Mouse (Mus musculus): ENCODE measurements around the gene Intu. TPM values are rescaled to one million over a fixed set of nuclear protein-coding genes. Genes with fewer than 3 reads are reported as not detected.

The Intu gene
- polyA plus RNA-seq (2015; fragmentation: Nextera tagmentation; extraction: Ambion mirVana) = 2.3 TPM in 2 replicates

DNA sequence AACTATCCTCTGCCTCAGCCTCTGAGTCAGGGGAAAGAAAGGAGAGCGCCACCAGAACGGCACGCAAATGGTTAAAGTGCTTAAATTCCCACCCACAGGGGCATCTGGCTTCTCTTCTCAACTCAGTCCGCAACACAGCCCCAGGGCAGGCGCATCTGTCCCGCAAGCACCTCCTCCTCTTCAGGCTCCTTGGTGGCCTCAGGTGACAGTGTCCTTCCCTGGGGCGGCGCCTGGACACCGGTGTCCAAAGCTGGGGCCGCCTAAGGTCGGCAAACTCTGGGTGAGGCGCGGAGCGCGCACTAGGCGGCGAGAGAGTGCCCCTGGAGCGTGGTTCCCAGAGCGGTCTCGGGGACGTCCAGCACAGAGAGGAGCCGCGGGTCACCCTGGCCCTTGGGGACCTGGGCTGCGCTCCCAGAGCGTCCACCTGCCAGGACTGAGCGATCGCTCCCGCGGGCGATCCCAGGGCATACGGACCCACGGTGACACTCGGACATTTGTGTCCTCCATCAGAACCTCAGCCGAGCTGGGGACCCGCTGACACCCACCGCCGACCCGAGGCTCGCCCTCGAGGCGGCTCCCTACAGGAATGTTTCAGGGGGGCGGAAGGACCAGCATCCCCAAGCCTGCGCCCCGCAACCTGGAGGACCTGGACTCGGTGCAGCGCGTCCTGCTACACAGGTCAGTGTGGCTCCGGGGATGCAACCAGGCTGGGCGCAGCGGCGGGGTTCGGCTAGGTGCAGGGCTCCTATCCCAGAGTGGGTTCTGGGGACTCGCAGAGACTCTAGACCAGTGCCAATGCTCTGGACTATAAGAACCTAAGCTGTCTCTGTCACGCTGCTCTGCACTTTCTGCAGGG lies at the start of gene Intu:
Intu (plus strand) TSS at position 1 of the 856 bp plus-strand sequence.
- Histone ChIP-seq H3K9ac (peak within 1 kb of the TSS; percentile 35), H3K36me3 (no peaks in the 10 kb centered on the region), H3K4me2 (peak within 1 kb of the TSS; percentile 92), H3K4me1 (peaks cover 20% of the 10 kb centered on the region), H3K27ac (no peak within 1 kb of the TSS), H3K4me3 (peak within 1 kb of the TSS; percentile 52), H3K27me3 (peaks cover 21% of the 10 kb centered on the region), H3K9me3 (no peaks in the 10 kb centered on the region)
- peak; percentile 70; the same call in 1 of the 2 replicates for ATAC-seq (ENCODE audit: insufficient number of reproducible peaks, low FRiP score, low TSS enrichment, low read depth)
- under 1% methylated on average over 54 of the region's 54 CpGs for WGBS

GRCm38 (mm10) chr3:40483221-40483654 lies 47.8 kb upstream of the Intu start:
- ATAC-seq (ENCODE audit: insufficient number of reproducible peaks, low FRiP score, low TSS enrichment, low read depth) = no peak
- H3K4me1 ChIP-seq = peaks cover 18% of the 10 kb centered on the region
- peak overlapping the region; percentile 29 for H3K4me2 ChIP-seq
- no peaks in the 10 kb centered on the region for H3K9me3 ChIP-seq
- H3K27me3 ChIP-seq = no peaks in the 10 kb centered on the region
- H3K36me3 ChIP-seq = no peaks in the 10 kb centered on the region
- peak overlapping the region; percentile 14; the same call in 1 of the 2 replicates for H3K4me3 ChIP-seq
- WGBS = 9% methylated on average over 10 of the region's 10 CpGs
- no peak overlapping the region for H3K9ac ChIP-seq
- peak overlapping the region; percentile 81 for H3K27ac ChIP-seq

GRCm38 (mm10) chr3:40487381-40487780 lies 43.7 kb upstream of the Intu start:
- ATAC-seq (ENCODE audit: insufficient number of reproducible peaks, low FRiP score, low TSS enrichment, low read depth) = no peak

DNA sequence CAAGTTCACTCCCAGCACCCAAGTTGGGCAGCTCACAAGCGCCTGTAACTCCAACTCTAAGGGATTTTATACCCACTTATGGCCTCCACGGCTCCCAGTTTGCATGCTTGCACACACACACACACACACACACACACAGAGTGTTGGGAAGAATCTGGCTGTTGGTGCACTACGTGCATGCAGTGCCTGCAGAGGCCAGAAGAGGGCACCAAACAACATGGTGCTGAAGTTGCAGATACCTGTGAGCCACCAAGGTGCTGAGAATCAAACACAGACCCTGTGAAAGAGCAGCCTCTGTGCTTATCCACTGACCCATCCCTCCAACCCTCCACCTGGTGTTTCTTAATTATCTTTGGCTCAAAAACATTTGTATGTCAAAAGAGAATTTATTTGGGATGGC lies 39.3 kb upstream of the Intu start:
- ATAC-seq (ENCODE audit: insufficient number of reproducible peaks, low FRiP score, low TSS enrichment, low read depth) = no peak
- Histone ChIP-seq H3K4me3 (no peak overlapping the region), H3K36me3 (no peaks in the 10 kb centered on the region), H3K9me3 (no peaks in the 10 kb centered on the region; the same call in 1 of the 2 replicates), H3K27ac (no peak overlapping the region), H3K27me3 (no peaks in the 10 kb centered on the region), H3K4me1 (no peaks in the 10 kb centered on the region), H3K9ac (no peak overlapping the region), H3K4me2 (no peak overlapping the region)
- WGBS = 90% methylated on average over 3 of the region's 3 CpGs

More at GRCm38 (mm10) chr3:40487381-40487780, 43.7 kb upstream of the Intu start:
- H3K36me3 ChIP-seq = no peaks in the 10 kb centered on the region
- no peak overlapping the region for H3K4me2 ChIP-seq
- WGBS = 82% methylated on average over 4 of the region's 4 CpGs
- no peak overlapping the region for H3K4me3 ChIP-seq
- H3K27ac ChIP-seq = no peak overlapping the region
- peaks cover 7% of the 10 kb centered on the region; the same call in 1 of the 2 replicates for H3K4me1 ChIP-seq
- H3K27me3 ChIP-seq = no peaks in the 10 kb centered on the region
- H3K9me3 ChIP-seq = no peaks in the 10 kb centered on the region
- no peak overlapping the region for H3K9ac ChIP-seq

DNA sequence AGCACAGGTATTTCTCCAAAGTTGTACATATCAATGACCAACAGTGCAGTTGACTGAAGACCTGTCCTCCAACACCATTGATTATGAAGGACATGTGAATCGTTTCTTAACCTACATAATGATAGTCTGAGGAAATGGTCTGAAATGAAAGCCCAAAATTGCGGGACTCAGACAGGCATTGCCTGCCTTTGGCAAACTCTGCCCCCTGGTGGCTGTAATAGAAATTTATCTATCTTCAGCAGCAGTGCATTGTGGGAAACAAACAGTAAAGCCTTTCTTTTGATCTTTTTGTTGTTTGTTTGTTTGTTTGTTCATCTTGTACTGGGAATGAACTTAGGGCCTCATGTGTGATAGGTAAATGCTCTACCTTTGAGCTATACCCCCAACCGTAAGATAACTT lies 32.2 kb upstream of the Intu start:
- Histone ChIP-seq H3K9ac (no peak overlapping the region), H3K4me3 (no peak overlapping the region)
- 83% methylated on average over 3 of the region's 3 CpGs for WGBS

GRCm38 (mm10) chr3:40500157-40500808 lies 30.8 kb upstream of the Intu start:
- Histone ChIP-seq H3K27ac (no peak overlapping the region), H3K27me3 (no peaks in the 10 kb centered on the region), H3K9me3 (no peaks in the 10 kb centered on the region), H3K4me2 (no peak overlapping the region), H3K4me1 (peaks cover 5% of the 10 kb centered on the region), H3K9ac (no peak overlapping the region), H3K4me3 (no peak overlapping the region), H3K36me3 (no peaks in the 10 kb centered on the region)
- WGBS = 91% methylated on average over 8 of the region's 8 CpGs
- ATAC-seq (ENCODE audit: insufficient number of reproducible peaks, low FRiP score, low TSS enrichment, low read depth) = no peak

More for the DNA sequence above, 32.2 kb upstream of the Intu start:
- Histone ChIP-seq H3K27me3 (no peaks in the 10 kb centered on the region), H3K4me2 (no peak overlapping the region), H3K4me1 (no peaks in the 10 kb centered on the region; the same call in 1 of the 2 replicates), H3K9me3 (no peaks in the 10 kb centered on the region; the same call in 1 of the 2 replicates), H3K36me3 (no peaks in the 10 kb centered on the region), H3K27ac (no peak overlapping the region)
- no peak for ATAC-seq (ENCODE audit: insufficient number of reproducible peaks, low FRiP score, low TSS enrichment, low read depth)

DNA sequence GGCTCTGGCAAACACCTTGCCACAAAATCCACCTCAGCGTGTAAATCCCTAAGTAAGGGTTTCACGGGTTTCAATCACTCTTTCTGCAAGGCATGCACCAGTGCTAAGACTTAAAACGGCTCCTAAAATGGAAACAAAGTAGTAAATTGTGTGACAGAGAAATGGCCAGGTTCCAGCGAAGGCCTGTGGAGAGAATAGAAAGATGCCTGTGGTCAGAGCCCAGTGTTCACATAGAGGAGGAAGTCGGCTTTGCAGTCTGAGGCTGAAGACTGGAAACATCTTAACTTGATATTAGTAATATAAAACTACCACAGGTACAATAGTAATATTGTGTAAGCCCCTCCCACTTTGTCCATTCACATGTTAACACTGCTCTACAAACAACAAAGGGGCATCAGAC lies 26.7 kb upstream of the Intu start:
- Histone ChIP-seq H3K4me1 (peaks cover 11% of the 10 kb centered on the region), H3K9ac (no peak overlapping the region), H3K4me3 (no peak overlapping the region), H3K9me3 (no peaks in the 10 kb centered on the region), H3K27ac (no peak overlapping the region; the same call in 1 of the 2 replicates), H3K36me3 (no peaks in the 10 kb centered on the region), H3K27me3 (no peaks in the 10 kb centered on the region), H3K4me2 (no peak overlapping the region)
- 52% methylated on average over 5 of the region's 5 CpGs for WGBS
- ATAC-seq (ENCODE audit: insufficient number of reproducible peaks, low FRiP score, low TSS enrichment, low read depth) = no peak

DNA sequence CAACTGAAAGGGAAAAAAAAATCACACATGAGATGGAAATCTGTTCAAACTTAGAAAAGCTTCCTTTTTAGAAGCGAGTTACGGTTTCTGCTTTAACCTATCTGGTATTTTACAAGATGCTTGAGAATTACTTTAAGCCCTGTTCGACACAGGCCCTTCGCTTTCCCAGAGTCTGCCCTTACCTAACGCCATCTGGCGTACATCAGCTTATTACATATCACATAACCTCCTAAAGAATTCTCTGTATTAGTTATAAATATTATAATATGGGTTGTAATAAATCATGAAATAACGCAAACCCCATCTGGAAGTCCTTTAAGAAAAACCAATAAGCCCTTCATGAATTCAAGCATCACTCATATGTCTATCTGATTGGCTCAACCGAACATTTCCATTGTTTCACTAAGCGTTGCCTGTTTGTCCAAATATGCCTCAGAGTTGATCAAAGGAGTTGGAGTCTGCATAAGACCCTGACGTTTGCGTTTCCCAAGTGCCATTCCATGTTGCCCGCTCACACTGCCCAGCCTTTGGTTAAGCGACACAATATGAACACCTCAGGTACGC lies 25.6 kb upstream of the Intu start:
- H3K9ac ChIP-seq = no peak overlapping the region

GRCm38 (mm10) chr3:40508927-40509576 lies 22.0 kb upstream of the Intu start:
- no peak overlapping the region for H3K9ac ChIP-seq
- no peaks in the 10 kb centered on the region for H3K36me3 ChIP-seq
- no peaks in the 10 kb centered on the region for H3K27me3 ChIP-seq
- no peaks in the 10 kb centered on the region for H3K9me3 ChIP-seq
- WGBS = 65% methylated on average over 6 of the region's 6 CpGs
- no peak overlapping the region for H3K4me3 ChIP-seq
- H3K4me1 ChIP-seq = peaks cover 11% of the 10 kb centered on the region
- no peak overlapping the region for H3K27ac ChIP-seq
- no peak for ATAC-seq (ENCODE audit: insufficient number of reproducible peaks, low FRiP score, low TSS enrichment, low read depth)
- H3K4me2 ChIP-seq = no peak overlapping the region

More for the DNA sequence above, 25.6 kb upstream of the Intu start:
- peak; percentile 67 for ATAC-seq (ENCODE audit: insufficient number of reproducible peaks, low FRiP score, low TSS enrichment, low read depth)
- no peak overlapping the region for H3K4me3 ChIP-seq
- H3K4me1 ChIP-seq = peaks cover 11% of the 10 kb centered on the region
- H3K9me3 ChIP-seq = no peaks in the 10 kb centered on the region
- no peak overlapping the region for H3K4me2 ChIP-seq
- no peaks in the 10 kb centered on the region for H3K27me3 ChIP-seq
- WGBS = 48% methylated on average over 14 of the region's 14 CpGs
- peak overlapping the region; percentile 74 for H3K27ac ChIP-seq
- H3K36me3 ChIP-seq = no peaks in the 10 kb centered on the region

- Histone ChIP-seq H3K9me3 (no peaks in the 10 kb centered on the region), H3K27me3 (no peaks in the 10 kb centered on the region), H3K4me3 (no peak overlapping the region), H3K4me1 (peaks cover 6% of the 10 kb centered on the region; the same call in 1 of the 2 replicates), H3K9ac (no peak overlapping the region), H3K27ac (no peak overlapping the region), H3K4me2 (no peak overlapping the region), H3K36me3 (no peaks in the 10 kb centered on the region)
- ATAC-seq (ENCODE audit: insufficient number of reproducible peaks, low FRiP score, low TSS enrichment, low read depth) = no peak
- WGBS = 54% methylated on average over 6 of the region's 6 CpGs
Observed at GRCm38 (mm10) chr3:40510567-40510966, 20.5 kb upstream of the Intu start.

GRCm38 (mm10) chr3:40512936-40513829 lies 17.9 kb upstream of the Intu start:
- Histone ChIP-seq H3K4me2 (no peak overlapping the region), H3K9ac (no peak overlapping the region), H3K36me3 (no peaks in the 10 kb centered on the region), H3K27ac (no peak overlapping the region), H3K27me3 (no peaks in the 10 kb centered on the region), H3K9me3 (no peaks in the 10 kb centered on the region), H3K4me3 (no peak overlapping the region), H3K4me1 (no peaks in the 10 kb centered on the region)
- 67% methylated on average over 13 of the region's 13 CpGs for WGBS
- no peak for ATAC-seq (ENCODE audit: insufficient number of reproducible peaks, low FRiP score, low TSS enrichment, low read depth)

All from limb, embryonic 15.5 days (tissue).